8 mouse cellular contexts compared by ENCODE assay signal in the genomic region with DNA sequence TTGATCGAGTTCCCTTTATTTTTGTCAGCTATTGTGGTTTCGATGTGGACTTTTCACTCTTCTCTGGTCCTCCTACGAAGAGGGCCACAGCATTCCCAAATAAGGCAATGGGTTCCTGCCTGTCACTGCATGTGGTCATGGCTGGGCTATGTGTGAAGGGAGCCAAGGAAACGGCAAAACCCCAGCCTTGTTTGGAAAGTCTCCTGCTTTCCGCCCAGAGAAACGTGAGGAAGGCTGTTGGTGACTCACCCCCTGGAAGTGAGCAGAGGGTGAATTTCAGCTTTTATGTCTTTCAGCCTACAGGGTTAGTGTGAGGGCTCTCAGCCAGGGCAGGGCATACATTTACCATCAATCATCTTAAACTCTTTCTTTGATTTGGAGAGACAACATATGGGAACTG.
DNase-seq lines count a peak whose midpoint lies in the region; ATAC-seq and TF ChIP-seq lines count a peak whose summit lies in the region.

No protein-coding gene starts in this region.

- peak; percentile 47 for ATAC-seq in forebrain, embryonic 16.5 days
- ATAC-seq in megakaryocyte-erythroid progenitor cell, adult 5-6 weeks (replicated peaks; ENCODE audit: low FRiP score, low TSS enrichment, poor library complexity, severe bottlenecking) = no peak

- H3K4me2 ChIP-seq in forebrain, embryonic 16.5 days (ENCODE audit: low read length) = no peak overlapping the region

- WGBS in forebrain, embryonic 16.5 days = 40% methylated on average over 6 of the region's 6 CpGs
- 35% methylated on average over 6 of the region's 6 CpGs for WGBS in olfactory bulb, adult 2 months

- TF ChIP-seq CTCF in olfactory bulb, adult 2 months (IDR thresholded peaks at IDR 0.05; ENCODE audit: insufficient read depth, low read depth, low read length) = no peak

- no peak for TF ChIP-seq POLR2A in olfactory bulb, adult 2 months (IDR thresholded peaks at IDR 0.05; ENCODE audit: insufficient read depth, low read depth, low read length)

- H3K4me3 ChIP-seq in forebrain, embryonic 16.5 days (replicated peaks; ENCODE audit: low read length) = no peak overlapping the region
- H3K4me3 ChIP-seq in olfactory bulb, adult 2 months (ENCODE audit: insufficient read depth, low read depth, low read length) = no peak overlapping the region

- H3K36me3 ChIP-seq in forebrain, embryonic 16.5 days (ENCODE audit: control insufficient read depth, insufficient read depth) = no peaks in the 10 kb centered on the region

- H3K9me3 ChIP-seq in forebrain, embryonic 16.5 days (ENCODE audit: control insufficient read depth, low read length) = no peaks in the 10 kb centered on the region

- H3K9ac ChIP-seq in forebrain, embryonic 16.5 days (replicated peaks; ENCODE audit: low read depth, low read length) = no peak overlapping the region

- intact Hi-C loops in heart, postnatal 14 days (cut with DNase I) = loop anchor here (1.0 to 10.0 kb wide), 5 partner anchors 63 to 571 kb away; no protein-coding TSS in a partner anchor

- peaks cover 7% of the 10 kb centered on the region for H3K4me1 ChIP-seq in forebrain, embryonic 16.5 days (replicated peaks; ENCODE audit: control insufficient read depth, insufficient read depth, low read length)
- peaks cover 8% of the 10 kb centered on the region for H3K4me1 ChIP-seq in olfactory bulb, adult 2 months (ENCODE audit: control insufficient read depth, insufficient read depth, low read length)

- H3K27ac ChIP-seq in forebrain, embryonic 16.5 days (ENCODE audit: low read length) = peak overlapping the region; percentile 86
- peak overlapping the region; percentile 77 for H3K27ac ChIP-seq in olfactory bulb, adult 2 months (ENCODE audit: insufficient read depth, low read depth, low read length)

- H3K27me3 ChIP-seq in forebrain, embryonic 16.5 days (replicated peaks; ENCODE audit: control insufficient read depth, insufficient read depth, low read length) = no peaks in the 10 kb centered on the region

- peak; percentile 80 for DNase-seq in Muller cell, postnatal 12 days (ENCODE audit: inconsistent ontology term)
- DNase-seq in cerebellum, adult 11 months = peak; percentile 3
- peak; percentile 40 to 51 for DNase-seq in heart, postnatal 14 days
- peak; percentile 34 to 61 for DNase-seq in kidney, postnatal 4 days
- DNase-seq in lung, postnatal 10 days = peak; percentile 75

Comparison
In these comparisons a context has a peak if more than half of its experiments do, and no peak if none do; other contexts are left out.
1. DNase-seq: peak in every context shown above with its lines; median percentile 80 in Muller cell, postnatal 12 days; 75 in lung, postnatal 10 days; 48 in kidney, postnatal 4 days; 46 in heart, postnatal 14 days; 3 in cerebellum, adult 11 months.